Mouse (Mus musculus): ENCODE data around the gene Atp6v0a4. TPM values are rescaled to one million over a fixed set of nuclear protein-coding genes. Genes with fewer than 3 reads are reported as not detected.

Gene Atp6v0a4
- total and polyA plus RNA-seq, 3 experiments: 0.12 to 2.4 (median 2.0) TPM

Other genes starting within 250 kb of the Atp6v0a4 start
- gene Svopl, start 77.6 kb downstream of the Atp6v0a4 start, total RNA-seq (2021): 1 to 10 TPM in 1 of 2 experiments, under 1 TPM in 1; 0.90 to 1.0 TPM
- gene Svopl, start 77.6 kb downstream of the Atp6v0a4 start, polyA plus RNA-seq (2012; rRNA removed): 0.77 and 1.6 TPM in 2 replicates
- not detected for gene Tmem213, start 15.3 kb downstream of the Atp6v0a4 start, total RNA-seq (2021)
- gene Tmem213, start 15.3 kb downstream of the Atp6v0a4 start, polyA plus RNA-seq (2012; rRNA removed): not detected in 2 replicates
- 1 to 10 TPM; 2.9 to 4.5 TPM for gene D630045J12Rik, start 129.4 kb upstream of the Atp6v0a4 start, total RNA-seq (2021)
- gene D630045J12Rik, start 129.4 kb upstream of the Atp6v0a4 start, polyA plus RNA-seq (2012; rRNA removed): 3.2 and 4.1 TPM in 2 replicates
- 1 to 10 TPM; 2.2 to 3.1 TPM for gene Zc3hav1l, start 174.7 kb upstream of the Atp6v0a4 start, total RNA-seq (2021)
- gene Zc3hav1l, start 174.7 kb upstream of the Atp6v0a4 start, polyA plus RNA-seq (2012; rRNA removed): 2.4 and 3.2 TPM in 2 replicates
- gene Zc3hav1, start 230.0 kb upstream of the Atp6v0a4 start, total RNA-seq (2021): 10 to 100 TPM; 48.8 to 67.8 TPM
- 26.2 and 32.0 TPM in 2 replicates for gene Zc3hav1, start 230.0 kb upstream of the Atp6v0a4 start, polyA plus RNA-seq (2012; rRNA removed)

All from adrenal gland, adult 2 months (tissue).